Mouse (Mus musculus) heart, adult 2 months (tissue): Measurements from ENCODE around the gene Strap. TPM values are rescaled to one million over a fixed set of nuclear protein-coding genes. Genes with fewer than 3 reads are reported as not detected.

Experiments used
- DNase-seq, 2 experiments: peaks; one replicate each; pipeline ENCODE4 v3.0.0; 2021
- H3K27ac ChIP-seq: fragments of 200-600 bp; 2 replicates; pipeline ENCODE4 v1.8.1; 2022
- H3K27me3 ChIP-seq: fragments of 200-500 bp; 2 replicates; pipeline ENCODE4 v1.6.1; 2012; ENCODE audit warnings: mild to moderate bottlenecking, low read length, inconsistent platforms, mixed read lengths; ENCODE audit not compliant: control insufficient read depth, insufficient read depth
- H3K36me3 ChIP-seq: fragments of 200-500 bp; 2 replicates; pipeline ENCODE4 v1.6.1; 2012; ENCODE audit warnings: low read length, inconsistent platforms; ENCODE audit not compliant: control insufficient read depth, insufficient read depth
- H3K4me1 ChIP-seq: fragments of 200-500 bp; 2 replicates; pipeline ENCODE4 v1.6.1; 2011; ENCODE audit warnings: low read length; ENCODE audit not compliant: control insufficient read depth, insufficient read depth
- H3K4me3 ChIP-seq: fragments of 200-600 bp; 2 replicates; pipeline ENCODE4 v1.8.1; 2022
- H3K79me2 ChIP-seq: fragments of 200-500 bp; replicated peaks from 2 replicates; pipeline ENCODE4 v1.6.1; 2012; ENCODE audit warnings: mild to moderate bottlenecking, inconsistent platforms, low read length, moderate library complexity, mixed read lengths; ENCODE audit not compliant: control insufficient read depth, insufficient read depth
- H3K9ac ChIP-seq: fragments of 200-500 bp; 2 replicates; pipeline ENCODE4 v1.6.1; 2012; ENCODE audit warnings: low read depth, mild to moderate bottlenecking, control low read depth, inconsistent platforms, low read length, mixed read lengths
- CTCF ChIP-seq: fragments of 200-600 bp; IDR thresholded peaks from 2 replicates; pipeline ENCODE4 v1.8.1; 2022; ENCODE audit warnings: antibody characterized with exemption, mild to moderate bottlenecking, moderate library complexity
- EP300 ChIP-seq: fragments of 200-500 bp; IDR thresholded peaks from 2 replicates; pipeline ENCODE4 v1.6.1; 2011; ENCODE audit warnings: low read depth, low read length, control low read depth; ENCODE audit not compliant: insufficient read depth
- POLR2A ChIP-seq: fragments of 200-500 bp; IDR thresholded peaks from 2 replicates; pipeline ENCODE4 v1.6.1; 2011; ENCODE audit warnings: mild to moderate bottlenecking, low read depth, low read length, control low read depth; ENCODE audit not compliant: insufficient read depth
- WGBS: fragments of 180-500 bp; shearing (Covaris S2); methylation state at CpG from one replicate; pipeline ENCODE4 v1.1.7; 2018; 5-methylcytosine and 5-hydroxymethylcytosine counted together
- intact Hi-C: fragments of 180-260 bp; cut with DNase I; formaldehyde crosslinking; loops from one replicate; pipeline ENCODE4 v1.15.1; 2025
- polyA plus RNA-seq: library from polyadenylated mRNA; depleted of rRNA; stranded (reverse); fragments of >200 nt; gene quantifications from 2 replicates; pipeline ENCODE4 v1.2.3, GENCODE M21; 2012
- total RNA-seq, 2 experiments: library from RNA; stranded (reverse); gene quantifications; 2 replicates each; pipeline ENCODE4 v1.2.3; 2021

The Strap gene
- total and polyA plus RNA-seq, 3 experiments: 26.3 to 86.5 (median 81.6) TPM

GRCm38 (mm10) chr6:137774166-137774565 lies 39.3 kb downstream of the Strap start:
- Histone ChIP-seq H3K4me1 (no peaks in the 10 kb centered on the region), H3K4me3 (no peak overlapping the region), H3K27ac (no peak overlapping the region), H3K27me3 (no peaks in the 10 kb centered on the region), H3K36me3 (no peaks in the 10 kb centered on the region), H3K79me2 (no peaks in the 10 kb centered on the region), H3K9ac (no peak overlapping the region)
- intact Hi-C loops: no loop called here
- 93% methylated on average over 13 of the region's 13 CpGs for WGBS
- TF ChIP-seq EP300: no peak
- TF ChIP-seq POLR2A: no peak
- no peak for DNase-seq

GRCm38 (mm10) chr6:137775159-137775558 lies 40.3 kb downstream of the Strap start:
- no peak for TF ChIP-seq EP300
- no peak for TF ChIP-seq CTCF
- intact Hi-C loops: no loop called here
- no peak for DNase-seq
- H3K4me3 ChIP-seq: no peak overlapping the region
- no peaks in the 10 kb centered on the region for H3K36me3 ChIP-seq
- H3K4me1 ChIP-seq: no peaks in the 10 kb centered on the region
- H3K27me3 ChIP-seq: no peaks in the 10 kb centered on the region
- no peak overlapping the region for H3K27ac ChIP-seq
- no peaks in the 10 kb centered on the region for H3K79me2 ChIP-seq
- WGBS: 93% methylated on average over 8 of the region's 8 CpGs
- H3K9ac ChIP-seq: no peak overlapping the region

GRCm38 (mm10) chr6:137776981-137777380 lies 42.1 kb downstream of the Strap start:
- intact Hi-C loops: no loop called here

GRCm38 (mm10) chr6:137783899-137784637 lies 49.2 kb downstream of the Strap start:
- Histone ChIP-seq H3K36me3 (no peaks in the 10 kb centered on the region), H3K27ac (no peak overlapping the region), H3K27me3 (no peaks in the 10 kb centered on the region), H3K4me3 (no peak overlapping the region), H3K4me1 (no peaks in the 10 kb centered on the region), H3K9ac (no peak overlapping the region), H3K79me2 (no peaks in the 10 kb centered on the region)
- no peak for TF ChIP-seq POLR2A
- TF ChIP-seq CTCF: no peak
- no peak for TF ChIP-seq EP300
- intact Hi-C loops: no loop called here
- WGBS: 52% methylated on average over 7 of the region's 7 CpGs
- no peak for DNase-seq

More at GRCm38 (mm10) chr6:137776981-137777380, 42.1 kb downstream of the Strap start:
- Histone ChIP-seq H3K4me1 (no peaks in the 10 kb centered on the region), H3K27ac (no peak overlapping the region), H3K27me3 (no peaks in the 10 kb centered on the region), H3K9ac (no peak overlapping the region), H3K79me2 (no peaks in the 10 kb centered on the region), H3K4me3 (no peak overlapping the region), H3K36me3 (no peaks in the 10 kb centered on the region)
- TF ChIP-seq CTCF: no peak
- TF ChIP-seq POLR2A: no peak
- TF ChIP-seq EP300: no peak
- 70% methylated on average over 8 of the region's 8 CpGs for WGBS
- DNase-seq: no peak

- Histone ChIP-seq H3K79me2 (no peaks in the 10 kb centered on the region), H3K36me3 (no peaks in the 10 kb centered on the region), H3K27me3 (no peaks in the 10 kb centered on the region), H3K4me1 (no peaks in the 10 kb centered on the region), H3K4me3 (no peak overlapping the region), H3K27ac (no peak overlapping the region), H3K9ac (no peak overlapping the region)
- intact Hi-C loops: no loop called here
- TF ChIP-seq POLR2A: no peak
- TF ChIP-seq EP300: no peak
- TF ChIP-seq CTCF: no peak
- DNase-seq: no peak
- whole genome bisulfite sequencing: 53% methylated on average over 9 of the region's 9 CpGs
Observed at GRCm38 (mm10) chr6:137788976-137789590, 54.2 kb downstream of the Strap start.

- H3K4me3 ChIP-seq: no peak overlapping the region
- no peaks in the 10 kb centered on the region for H3K36me3 ChIP-seq
- no peak for DNase-seq
- 82% methylated on average over 2 of the region's 2 CpGs for WGBS
- intact Hi-C loops: no loop called here
- H3K9ac ChIP-seq: no peak overlapping the region
- no peaks in the 10 kb centered on the region for H3K79me2 ChIP-seq
- no peaks in the 10 kb centered on the region for H3K27me3 ChIP-seq
- TF ChIP-seq CTCF: no peak
- TF ChIP-seq EP300: no peak
- H3K27ac ChIP-seq: no peak overlapping the region
- no peaks in the 10 kb centered on the region for H3K4me1 ChIP-seq
Observed at GRCm38 (mm10) chr6:137789658-137790057, 54.8 kb downstream of the Strap start.
